Mouse (Mus musculus) lung, postnatal 4 days (tissue): ENCODE data around the gene Ugt1a8.
A peak's percentile ranks its signal among the peaks of the same experiment; 100 is the strongest.

ENCODE experiments used
- DNase-seq, 2 experiments: peaks; one replicate each; pipeline ENCODE4 v3.0.0; 2021

The Ugt1a8 gene

DNA sequence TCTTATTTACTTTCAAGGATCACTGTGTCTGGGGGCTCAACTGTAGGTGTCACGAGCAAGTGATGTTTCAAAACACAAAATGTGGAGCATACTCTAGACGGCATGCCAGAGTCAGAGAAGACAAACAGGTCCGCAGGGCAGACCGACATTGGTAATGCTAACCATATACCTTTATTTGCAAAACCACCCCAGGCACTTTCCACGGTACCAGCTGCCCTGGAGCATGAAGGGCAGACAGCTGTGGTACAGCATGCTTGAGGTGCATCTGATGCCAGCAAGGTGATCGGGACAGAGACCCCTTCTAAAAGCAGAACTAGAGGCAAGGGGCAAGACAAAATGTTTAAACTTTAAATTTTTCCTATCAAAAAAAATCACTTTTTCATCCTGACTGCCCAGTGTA is 175.3 kb downstream of the Ugt1a8 start:
- peak in 1 of 2 experiments; percentile 32 for DNase-seq

DNA sequence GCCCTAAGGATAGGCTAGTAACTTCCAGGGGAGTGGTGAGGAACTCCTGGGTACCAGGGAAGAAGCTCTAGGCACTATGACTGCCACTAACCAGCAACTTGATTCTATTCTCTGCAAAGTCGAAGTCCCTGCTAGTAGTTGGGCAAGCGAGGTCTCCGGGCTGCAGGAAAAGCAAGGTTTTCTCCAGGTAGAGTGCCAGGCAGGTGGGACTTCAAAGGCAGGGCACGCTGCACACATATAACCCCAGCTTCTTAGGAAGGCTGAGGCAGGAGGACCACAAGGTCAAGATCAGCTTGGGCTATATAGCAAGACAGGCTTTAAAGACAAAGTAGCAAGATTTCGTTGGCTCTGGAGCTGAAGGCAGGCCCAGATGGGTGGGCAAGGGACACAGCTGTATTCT is 176.2 kb downstream of the Ugt1a8 start:
- DNase-seq, result peak in 1 of 2 experiments; percentile 39

DNA sequence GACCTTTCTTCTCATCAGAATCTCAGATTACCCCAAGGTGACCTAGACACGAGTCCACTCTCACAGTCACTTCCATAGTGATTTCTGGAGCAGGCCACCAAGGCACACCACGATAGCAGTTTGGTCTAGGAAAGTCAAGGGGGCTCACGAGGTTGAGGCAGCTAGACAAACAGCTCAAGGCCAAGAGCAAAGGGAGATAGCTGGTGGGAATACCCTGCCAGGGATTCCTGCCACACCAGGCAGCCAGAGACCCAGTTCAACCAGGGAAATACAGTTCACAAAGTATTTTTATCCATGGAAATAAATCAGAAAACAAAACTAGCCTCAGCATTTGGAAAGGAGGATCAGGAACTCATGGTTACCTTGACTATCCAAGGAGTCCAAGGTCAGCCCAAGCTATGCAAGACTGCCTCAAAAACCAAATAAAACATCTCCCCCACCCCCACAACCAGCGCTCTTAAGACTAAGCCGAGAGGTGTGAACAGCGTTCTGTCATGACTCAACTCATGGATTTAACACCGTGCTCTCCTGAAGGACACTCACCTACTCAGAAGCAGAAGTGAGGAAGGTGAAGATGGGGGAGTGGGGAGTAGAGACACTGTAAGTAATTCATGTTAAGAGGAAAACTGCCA is 176.7 kb downstream of the Ugt1a8 start:
- DNase-seq, result peak in 1 of 2 experiments; percentile 25

DNA sequence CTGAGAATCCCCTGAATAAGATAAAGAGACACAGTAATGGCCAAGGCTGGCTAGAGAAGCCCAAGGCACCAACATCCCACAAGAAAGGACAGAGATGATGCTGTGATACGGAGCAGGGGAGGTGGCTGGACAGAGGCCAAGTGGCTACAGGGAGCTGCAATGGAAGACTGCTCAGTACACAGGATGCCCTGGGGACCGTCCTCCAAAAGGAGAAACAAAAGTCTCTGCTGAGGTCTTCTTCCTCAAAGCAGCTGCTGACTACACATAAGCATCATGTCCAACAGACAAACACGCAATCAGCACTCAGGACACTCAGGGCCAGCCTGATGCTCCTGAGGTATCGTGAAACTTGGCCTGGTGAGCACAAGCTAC is 177.2 kb downstream of the Ugt1a8 start:
- DNase-seq, result peak in 1 of 2 experiments; percentile 49

DNA sequence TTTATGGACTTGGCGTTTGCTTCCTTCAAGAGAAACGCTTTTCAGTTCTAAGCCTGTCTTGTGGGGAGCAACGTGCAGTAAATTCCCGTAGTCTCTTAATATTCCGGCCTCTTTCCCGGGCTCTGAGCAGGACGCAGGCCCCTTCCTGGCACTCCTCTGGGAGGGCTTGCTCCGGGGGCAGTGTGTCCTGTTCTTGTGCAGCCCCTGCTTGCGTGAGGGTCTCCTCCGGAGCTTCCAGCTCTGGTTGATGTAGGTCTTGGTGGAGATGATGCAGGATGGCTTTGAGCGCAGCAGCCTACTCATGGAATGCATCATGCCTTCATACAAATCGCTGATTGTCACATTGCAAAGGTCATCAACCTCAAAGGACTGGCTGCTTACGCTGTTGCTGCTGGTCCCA is 178.5 kb downstream of the Ugt1a8 start:
- DNase-seq, result peak in 1 of 2 experiments; percentile 31

DNA sequence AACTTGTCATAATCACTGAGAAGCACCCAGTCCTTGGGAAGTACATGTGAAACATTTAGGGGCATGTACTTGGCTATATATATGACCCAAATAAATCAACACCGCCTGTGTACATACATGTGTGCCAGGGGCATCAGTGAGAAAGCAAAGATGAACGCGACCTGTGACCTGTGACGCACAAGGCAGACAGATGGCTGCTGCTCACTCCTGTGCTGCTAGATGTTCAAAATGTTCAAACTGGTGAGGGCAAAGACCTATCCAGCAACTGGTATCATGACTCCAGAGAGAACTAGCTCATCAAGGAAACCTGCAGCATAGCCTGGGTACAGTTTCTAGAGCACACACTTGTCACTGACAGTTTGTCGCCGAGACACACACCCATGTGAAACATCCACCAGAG is 179.9 kb downstream of the Ugt1a8 start:
- peak in 1 of 2 experiments; percentile 48 for DNase-seq

DNA sequence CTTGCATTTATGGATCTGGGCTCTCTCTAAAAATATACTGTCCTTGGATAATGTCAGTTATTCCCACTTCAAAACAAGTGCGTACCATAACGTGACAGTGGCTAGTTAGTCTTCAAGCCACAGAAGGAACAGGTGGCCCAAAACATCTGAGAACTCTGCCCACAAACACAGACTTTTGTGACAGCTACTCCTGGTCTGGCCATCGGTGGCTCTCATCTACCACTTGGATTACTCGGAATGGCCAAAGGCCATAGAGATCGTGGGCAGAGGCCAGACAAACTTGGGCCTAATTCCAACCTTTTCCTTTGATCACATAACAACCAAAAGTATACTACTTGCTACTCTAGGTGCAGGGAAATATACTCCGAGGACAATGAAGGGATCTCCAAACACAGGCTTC is 180.5 kb downstream of the Ugt1a8 start:
- DNase-seq, result peak in 1 of 2 experiments; percentile 28
